Mouse (Mus musculus): Measurements from ENCODE around the gene Foxn3. TPM values are rescaled to one million over a fixed set of nuclear protein-coding genes. Genes with fewer than 3 reads are reported as not detected.

Gene Foxn3
- polyA plus RNA-seq, 1 experiment: 5.8 TPM

DNA sequence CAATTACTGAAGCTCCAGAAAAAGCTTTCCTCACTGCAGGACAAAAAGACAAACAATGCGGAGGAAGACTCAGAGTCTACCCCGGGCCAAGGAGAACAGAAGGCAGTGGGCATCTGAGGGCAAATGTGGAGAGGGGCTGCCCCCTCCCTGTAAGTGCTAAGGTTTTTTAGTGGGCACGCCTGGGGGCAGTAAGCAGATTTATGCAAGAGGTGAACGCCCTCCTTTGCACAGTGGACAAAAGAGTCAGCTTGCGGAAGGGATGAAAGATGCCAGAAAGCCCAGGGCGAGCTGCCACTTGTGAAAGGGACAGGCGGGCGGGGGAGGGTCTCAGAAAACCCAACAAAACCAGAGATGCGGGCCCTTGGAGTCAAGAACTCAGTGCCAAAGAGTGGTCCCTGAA is 278.2 kb downstream of the Foxn3 start:
- TF ChIP-seq POLR2AphosphoS2 (IDR thresholded peaks at IDR 0.05; ENCODE audit: insufficient read length, low read depth) (no peak), TCF3 (IDR thresholded peaks at IDR 0.05; ENCODE audit: insufficient read length, low read depth) (no peak), E2F4 (IDR thresholded peaks at IDR 0.05; ENCODE audit: insufficient read depth) (no peak), USF1 (IDR thresholded peaks at IDR 0.05; ENCODE audit: low read depth) (no peak), MAX (IDR thresholded peaks at IDR 0.05; ENCODE audit: low read depth) (no peak), MYOD1 (IDR thresholded peaks at IDR 0.05; ENCODE audit: control insufficient read depth in 1 of 3, insufficient read length in 2 of 3, low read depth in 2 of 3) (no peak), SRF (IDR thresholded peaks at IDR 0.05; ENCODE audit: control insufficient read depth, insufficient read length, low read depth) (no peak), REST (IDR thresholded peaks at IDR 0.05; ENCODE audit: insufficient read depth, insufficient read length) (no peak), TCF12 (IDR thresholded peaks at IDR 0.05; ENCODE audit: insufficient read depth, poor library complexity, severe bottlenecking) (no peak), CEBPB (IDR thresholded peaks at IDR 0.05; ENCODE audit: insufficient read depth, poor library complexity, severe bottlenecking) (no peak), POLR2A (IDR thresholded peaks at IDR 0.05; ENCODE audit: insufficient read length, low read depth) (no peak), MYOG (IDR thresholded peaks at IDR 0.05; ENCODE audit: control insufficient read depth in 1 of 3, insufficient read depth in 1 of 3, insufficient read length in 2 of 3, low read depth in 2 of 3) (no peak)
- no peaks in the 10 kb centered on the region for H3K79me2 ChIP-seq (ENCODE audit: control insufficient read depth, insufficient read depth)

GRCm38 (mm10) chr12:99284419-99285069 is 278.8 kb downstream of the Foxn3 start:
- Histone ChIP-seq H3K36me3 (ENCODE audit: control insufficient read depth, insufficient read depth) (no peaks in the 10 kb centered on the region), H3K27me3 (ENCODE audit: control insufficient read depth, insufficient read depth, insufficient read length) (no peaks in the 10 kb centered on the region), H3K79me2 (ENCODE audit: control insufficient read depth, insufficient read depth) (no peaks in the 10 kb centered on the region), H3ac (ENCODE audit: control insufficient read depth, insufficient read length) (no peak overlapping the region), H3K4me3 (no peak overlapping the region), H3K4me2 (ENCODE audit: low read depth) (no peak overlapping the region)
- TF ChIP-seq MYOG (IDR thresholded peaks at IDR 0.05; ENCODE audit: control insufficient read depth in 1 of 3, insufficient read depth in 1 of 3, insufficient read length in 2 of 3, low read depth in 2 of 3) (peak in 1 of 3 experiments; percentile 51), MYOD1 (IDR thresholded peaks at IDR 0.05; ENCODE audit: control insufficient read depth in 1 of 3, insufficient read length in 2 of 3, low read depth in 2 of 3) (peak in 1 of 3 experiments; percentile 24), POLR2AphosphoS2 (IDR thresholded peaks at IDR 0.05; ENCODE audit: insufficient read length, low read depth) (no peak)

More for the DNA sequence above, 278.2 kb downstream of the Foxn3 start:
- Histone ChIP-seq H3ac (ENCODE audit: control insufficient read depth, insufficient read length) (no peak overlapping the region), H3K27me3 (ENCODE audit: control insufficient read depth, insufficient read depth, insufficient read length) (no peaks in the 10 kb centered on the region), H3K4me3 (no peak overlapping the region), H3K4me2 (ENCODE audit: low read depth) (no peak overlapping the region), H3K36me3 (ENCODE audit: control insufficient read depth, insufficient read depth) (no peaks in the 10 kb centered on the region)

- no peaks in the 10 kb centered on the region for H3K27me3 ChIP-seq (ENCODE audit: control insufficient read depth, insufficient read depth, insufficient read length)
- H3ac ChIP-seq (ENCODE audit: control insufficient read depth, insufficient read length): no peak overlapping the region
- no peaks in the 10 kb centered on the region for H3K36me3 ChIP-seq (ENCODE audit: control insufficient read depth, insufficient read depth)
- H3K79me2 ChIP-seq (ENCODE audit: control insufficient read depth, insufficient read depth): no peaks in the 10 kb centered on the region
- H3K4me2 ChIP-seq (ENCODE audit: low read depth): no peak overlapping the region
- H3K4me3 ChIP-seq: no peak overlapping the region
- no peak for TF ChIP-seq POLR2AphosphoS2 (IDR thresholded peaks at IDR 0.05; ENCODE audit: insufficient read length, low read depth)
- TF ChIP-seq E2F4 (IDR thresholded peaks at IDR 0.05; ENCODE audit: insufficient read depth): no peak
- TF ChIP-seq MAX (IDR thresholded peaks at IDR 0.05; ENCODE audit: low read depth): no peak
- no peak for TF ChIP-seq CEBPB (IDR thresholded peaks at IDR 0.05; ENCODE audit: insufficient read depth, poor library complexity, severe bottlenecking)
- TF ChIP-seq SRF (IDR thresholded peaks at IDR 0.05; ENCODE audit: control insufficient read depth, insufficient read length, low read depth): no peak
- TF ChIP-seq TCF3 (IDR thresholded peaks at IDR 0.05; ENCODE audit: insufficient read length, low read depth): no peak
- no peak for TF ChIP-seq POLR2A (IDR thresholded peaks at IDR 0.05; ENCODE audit: insufficient read length, low read depth)
- no peak for TF ChIP-seq MYOD1 (IDR thresholded peaks at IDR 0.05; ENCODE audit: control insufficient read depth in 1 of 3, insufficient read length in 2 of 3, low read depth in 2 of 3)
- TF ChIP-seq TCF12 (IDR thresholded peaks at IDR 0.05; ENCODE audit: insufficient read depth, poor library complexity, severe bottlenecking): no peak
- no peak for TF ChIP-seq REST (IDR thresholded peaks at IDR 0.05; ENCODE audit: insufficient read depth, insufficient read length)
- no peak for TF ChIP-seq USF1 (IDR thresholded peaks at IDR 0.05; ENCODE audit: low read depth)
- no peak for TF ChIP-seq MYOG (IDR thresholded peaks at IDR 0.05; ENCODE audit: control insufficient read depth in 1 of 3, insufficient read depth in 1 of 3, insufficient read length in 2 of 3, low read depth in 2 of 3)
Observed at GRCm38 (mm10) chr12:99280826-99281225, 282.6 kb downstream of the Foxn3 start.

GRCm38 (mm10) chr12:99280291-99280690 is 283.1 kb downstream of the Foxn3 start:
- Histone ChIP-seq H3K27me3 (ENCODE audit: control insufficient read depth, insufficient read depth, insufficient read length) (no peaks in the 10 kb centered on the region), H3K4me2 (ENCODE audit: low read depth) (peak overlapping the region; percentile 14), H3ac (ENCODE audit: control insufficient read depth, insufficient read length) (no peak overlapping the region), H3K79me2 (ENCODE audit: control insufficient read depth, insufficient read depth) (no peaks in the 10 kb centered on the region), H3K36me3 (ENCODE audit: control insufficient read depth, insufficient read depth) (no peaks in the 10 kb centered on the region), H3K4me3 (no peak overlapping the region)
- TF ChIP-seq MYOD1 (IDR thresholded peaks at IDR 0.05; ENCODE audit: control insufficient read depth in 1 of 3, insufficient read length in 2 of 3, low read depth in 2 of 3) (no peak), CEBPB (IDR thresholded peaks at IDR 0.05; ENCODE audit: insufficient read depth, poor library complexity, severe bottlenecking) (no peak), MYOG (IDR thresholded peaks at IDR 0.05; ENCODE audit: control insufficient read depth in 1 of 3, insufficient read depth in 1 of 3, insufficient read length in 2 of 3, low read depth in 2 of 3) (no peak), POLR2AphosphoS2 (IDR thresholded peaks at IDR 0.05; ENCODE audit: insufficient read length, low read depth) (no peak), USF1 (IDR thresholded peaks at IDR 0.05; ENCODE audit: low read depth) (no peak), POLR2A (IDR thresholded peaks at IDR 0.05; ENCODE audit: insufficient read length, low read depth) (no peak), TCF12 (IDR thresholded peaks at IDR 0.05; ENCODE audit: insufficient read depth, poor library complexity, severe bottlenecking) (no peak), SRF (IDR thresholded peaks at IDR 0.05; ENCODE audit: control insufficient read depth, insufficient read length, low read depth) (no peak), REST (IDR thresholded peaks at IDR 0.05; ENCODE audit: insufficient read depth, insufficient read length) (no peak), TCF3 (IDR thresholded peaks at IDR 0.05; ENCODE audit: insufficient read length, low read depth) (no peak)

All from myocyte (in vitro differentiated cells).